Mouse (Mus musculus): ENCODE data around the gene Sf3b6. TPM values are rescaled to one million over a fixed set of nuclear protein-coding genes. Genes with fewer than 3 reads are reported as not detected.

Sf3b6 gene
- polyA plus RNA-seq, 1 experiment from 2014 or later, result 338 TPM

DNA sequence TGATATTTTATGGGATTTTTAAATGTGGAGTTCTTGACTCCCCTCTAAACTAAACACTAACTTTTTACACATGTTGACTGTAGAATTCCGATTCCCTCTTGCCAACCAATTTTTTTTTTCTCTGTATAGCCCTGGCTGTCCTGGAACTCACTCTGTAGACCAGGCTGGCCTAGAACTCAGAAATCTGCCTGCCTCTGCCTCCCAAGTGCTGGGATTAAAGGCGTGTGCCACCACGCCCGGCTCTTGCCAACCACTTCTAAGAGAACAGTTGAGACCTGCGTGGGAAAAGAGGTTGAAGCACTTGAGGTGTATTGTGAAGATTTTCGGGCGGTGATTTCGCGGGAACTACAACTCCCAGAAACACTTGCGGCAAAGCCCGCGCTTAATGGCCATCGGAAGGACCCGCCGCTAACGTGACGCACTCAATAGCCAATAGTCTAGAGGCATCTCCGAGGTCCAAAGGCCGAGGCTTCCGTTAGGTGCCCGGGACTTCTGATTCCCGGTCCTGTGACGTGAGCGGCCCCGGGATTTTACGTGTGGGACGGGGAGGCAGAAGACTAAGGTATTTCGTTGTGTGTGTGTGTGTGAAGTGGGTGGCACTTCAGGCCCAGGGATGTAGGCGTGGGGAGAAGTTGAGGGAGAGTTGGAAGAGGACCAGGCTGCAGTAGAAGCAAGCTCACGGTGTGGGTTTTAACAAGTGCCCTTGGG is 25.7 kb downstream of the Sf3b6 start, which contains the start of gene Wdcp:
Gene Wdcp (plus strand): TSS at position 414 of the 708 bp plus-strand sequence.
- ATAC-seq (ENCODE audit: low FRiP score, low read depth), result peak; percentile 93
- WGBS, result under 1% methylated on average over 30 of the region's 30 CpGs
- peaks cover 11% of the 10 kb centered on the region for H3K4me1 ChIP-seq
- peak within 1 kb of the TSS; percentile 37 for H3K27ac ChIP-seq
- H3K4me2 ChIP-seq (replicated peaks), result peak within 1 kb of the TSS; percentile 81
- peak within 1 kb of the TSS; percentile 67 for H3K4me3 ChIP-seq
- H3K27me3 ChIP-seq (replicated peaks), result 0 out of 2 replicates have a peak, but pooled peaks cover 20% of the 10 kb centered on the region
- H3K9ac ChIP-seq, result peak within 1 kb of the TSS; percentile 53
- H3K36me3 ChIP-seq, result no peaks in the 10 kb centered on the region
- H3K9me3 ChIP-seq, result no peaks in the 10 kb centered on the region

DNA sequence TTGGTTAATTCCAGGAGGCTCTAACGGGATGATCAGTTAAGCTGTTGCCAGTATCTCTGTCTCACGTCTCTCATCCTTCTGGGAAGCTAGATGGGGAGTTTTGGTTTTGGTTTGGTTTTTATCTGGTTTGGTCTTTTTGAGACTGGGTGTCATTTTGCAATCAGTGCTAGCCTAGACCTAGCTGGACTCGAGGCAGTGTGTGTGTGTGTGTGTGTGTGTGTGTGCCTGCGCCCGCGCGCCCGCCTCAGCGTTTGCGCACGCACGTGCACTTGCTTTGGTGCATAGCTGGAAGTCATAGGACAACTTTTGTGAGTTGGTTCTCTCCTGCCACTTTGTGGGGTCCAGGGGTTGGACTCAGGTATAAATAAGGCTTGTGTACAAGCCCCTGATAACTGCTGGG is 26.4 kb downstream of the Sf3b6 start:
- peak; percentile 44; the same call in 1 of the 2 replicates for ATAC-seq (ENCODE audit: low FRiP score, low read depth)
- peak overlapping the region; percentile 67 for H3K4me3 ChIP-seq
- H3K4me2 ChIP-seq (replicated peaks), result peak overlapping the region; percentile 81
- H3K27me3 ChIP-seq (replicated peaks), result 0 out of 2 replicates have a peak, but pooled peaks cover 20% of the 10 kb centered on the region
- no peak overlapping the region for H3K27ac ChIP-seq
- no peaks in the 10 kb centered on the region for H3K36me3 ChIP-seq
- H3K9me3 ChIP-seq, result no peaks in the 10 kb centered on the region
- H3K4me1 ChIP-seq, result peaks cover 11% of the 10 kb centered on the region
- peak overlapping the region; percentile 53 for H3K9ac ChIP-seq
- under 1% methylated on average over 12 of the region's 12 CpGs for WGBS

DNA sequence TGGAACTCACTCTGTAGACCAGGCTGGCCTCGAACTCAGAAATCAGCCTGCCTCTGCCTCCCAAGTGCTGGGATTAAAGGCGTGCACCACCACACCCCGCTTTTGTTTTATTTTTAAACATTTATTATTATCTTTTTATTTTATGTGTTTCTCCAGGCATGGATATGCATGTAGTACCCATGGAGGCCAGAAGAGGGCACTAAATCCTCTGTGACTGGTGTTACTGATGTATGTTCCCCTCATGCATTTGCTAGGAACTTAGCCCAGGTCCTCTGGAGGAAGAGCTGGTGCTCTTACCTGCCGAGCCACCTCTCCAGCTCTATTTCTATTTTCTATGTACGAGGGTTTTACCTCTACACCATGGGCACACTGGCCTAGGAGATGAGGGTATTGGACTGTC is 38.8 kb downstream of the Sf3b6 start:
- no peaks in the 10 kb centered on the region for H3K27me3 ChIP-seq (replicated peaks)
- WGBS, result 99% methylated on average over 5 of the region's 5 CpGs
- no peak overlapping the region for H3K4me3 ChIP-seq
- no peaks in the 10 kb centered on the region for H3K9me3 ChIP-seq
- no peak overlapping the region for H3K9ac ChIP-seq
- no peak overlapping the region for H3K4me2 ChIP-seq (replicated peaks)
- H3K4me1 ChIP-seq, result peaks cover 5% of the 10 kb centered on the region
- no peak for ATAC-seq (ENCODE audit: low FRiP score, low read depth)
- no peak overlapping the region for H3K27ac ChIP-seq
- H3K36me3 ChIP-seq, result peaks cover 23% of the 10 kb centered on the region; the same call in 1 of the 2 replicates

DNA sequence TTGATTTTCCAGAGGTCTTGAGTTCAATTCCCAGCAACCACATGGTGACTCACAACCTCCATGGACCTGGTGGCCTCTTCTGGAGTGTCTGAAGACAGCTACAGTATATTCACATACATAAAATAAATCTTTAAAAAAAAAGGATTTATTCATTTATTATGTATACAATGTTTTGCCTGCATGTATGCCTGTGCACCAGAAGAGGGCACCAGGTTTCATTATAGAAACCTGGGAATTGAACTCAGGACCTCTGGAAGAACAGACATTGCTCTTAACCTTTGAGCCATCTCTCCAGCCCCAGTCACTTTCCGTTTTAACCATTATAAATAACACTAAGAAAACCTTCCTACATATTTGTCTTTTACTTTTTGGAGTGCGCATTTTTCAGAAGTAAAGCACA is 39.5 kb downstream of the Sf3b6 start:
- no peak for ATAC-seq (ENCODE audit: low FRiP score, low read depth)
- peaks cover 17% of the 10 kb centered on the region; the same call in 1 of the 2 replicates for H3K36me3 ChIP-seq
- no peak overlapping the region for H3K27ac ChIP-seq
- H3K4me2 ChIP-seq (replicated peaks), result no peak overlapping the region
- H3K9me3 ChIP-seq, result no peaks in the 10 kb centered on the region
- H3K9ac ChIP-seq, result no peak overlapping the region
- peaks cover 5% of the 10 kb centered on the region for H3K4me1 ChIP-seq
- H3K27me3 ChIP-seq (replicated peaks), result no peaks in the 10 kb centered on the region
- no peak overlapping the region for H3K4me3 ChIP-seq
- 93% methylated on average over 2 of the region's 2 CpGs for WGBS

DNA sequence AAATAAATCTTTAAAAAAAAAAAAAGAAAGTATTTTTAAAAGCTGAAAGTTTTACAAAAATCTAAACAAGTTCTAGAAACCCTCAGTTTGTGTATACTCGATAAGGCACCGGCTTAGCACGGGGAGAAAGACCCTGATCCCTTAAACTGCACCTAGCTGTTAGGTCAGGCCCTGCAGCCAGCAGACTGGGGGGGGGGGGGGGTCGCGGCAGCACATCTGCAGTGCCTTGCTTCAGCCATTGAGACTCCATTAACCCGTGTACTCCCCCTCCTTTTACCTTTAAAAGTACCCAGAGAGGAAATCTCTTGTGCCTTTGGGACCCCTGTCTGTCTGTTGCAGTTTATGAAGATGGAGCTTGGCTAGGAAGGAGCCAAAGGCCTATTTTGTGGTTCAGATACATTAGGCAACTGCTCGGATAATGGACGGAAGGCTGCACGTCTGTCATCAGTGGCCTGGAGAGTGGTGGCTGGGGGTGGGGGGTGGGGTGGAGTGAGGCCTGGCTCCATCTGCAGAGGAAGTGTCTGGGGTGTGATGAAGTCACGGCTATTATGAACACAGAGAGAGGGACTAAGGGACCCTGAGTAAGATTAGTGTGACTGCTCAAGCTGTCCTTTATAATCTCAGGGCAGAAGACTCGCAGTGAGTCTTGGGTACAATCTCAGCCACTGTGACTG is 42.0 kb downstream of the Sf3b6 start:
- peak; percentile 83 for ATAC-seq (ENCODE audit: low FRiP score, low read depth)
- H3K4me3 ChIP-seq, result no peak overlapping the region
- H3K9me3 ChIP-seq, result no peaks in the 10 kb centered on the region
- no peak overlapping the region for H3K9ac ChIP-seq
- H3K36me3 ChIP-seq, result peaks cover 6% of the 10 kb centered on the region; the same call in 1 of the 2 replicates
- no peak overlapping the region for H3K4me2 ChIP-seq (replicated peaks)
- H3K27ac ChIP-seq, result 0 out of 2 replicates have a peak overlapping the region, but pooled peaks have one; percentile 20
- 41% methylated on average over 11 of the region's 11 CpGs for WGBS
- peaks cover 10% of the 10 kb centered on the region for H3K4me1 ChIP-seq
- H3K27me3 ChIP-seq (replicated peaks), result no peaks in the 10 kb centered on the region

DNA sequence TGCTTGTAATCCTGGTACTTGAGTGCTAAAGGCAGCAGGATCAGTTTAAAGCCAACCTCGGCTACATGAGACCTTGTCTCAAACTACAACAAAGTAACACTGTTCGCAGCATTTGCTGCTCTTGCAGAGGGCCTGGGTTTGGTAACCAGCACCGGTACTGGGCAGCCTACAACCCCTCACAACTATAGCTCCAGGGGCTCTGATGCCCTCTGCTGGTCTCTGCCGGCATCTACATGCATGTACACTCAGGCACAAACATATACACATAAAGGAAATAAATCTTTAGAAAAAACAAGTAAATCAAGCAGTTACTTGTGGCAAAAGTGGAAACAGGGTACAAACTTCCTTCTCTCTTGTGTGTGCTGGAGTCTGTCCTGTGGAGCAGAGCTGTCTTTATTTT is 45.3 kb downstream of the Sf3b6 start:
- no peak for ATAC-seq (ENCODE audit: low FRiP score, low read depth)
- WGBS, result 87% methylated on average over 4 of the region's 4 CpGs
- Histone ChIP-seq H3K4me3 (no peak overlapping the region), H3K27ac (no peak overlapping the region), H3K4me2 (replicated peaks) (no peak overlapping the region), H3K9ac (no peak overlapping the region), H3K36me3 (no peaks in the 10 kb centered on the region), H3K9me3 (no peaks in the 10 kb centered on the region), H3K27me3 (replicated peaks) (no peaks in the 10 kb centered on the region), H3K4me1 (peaks cover 10% of the 10 kb centered on the region)

DNA sequence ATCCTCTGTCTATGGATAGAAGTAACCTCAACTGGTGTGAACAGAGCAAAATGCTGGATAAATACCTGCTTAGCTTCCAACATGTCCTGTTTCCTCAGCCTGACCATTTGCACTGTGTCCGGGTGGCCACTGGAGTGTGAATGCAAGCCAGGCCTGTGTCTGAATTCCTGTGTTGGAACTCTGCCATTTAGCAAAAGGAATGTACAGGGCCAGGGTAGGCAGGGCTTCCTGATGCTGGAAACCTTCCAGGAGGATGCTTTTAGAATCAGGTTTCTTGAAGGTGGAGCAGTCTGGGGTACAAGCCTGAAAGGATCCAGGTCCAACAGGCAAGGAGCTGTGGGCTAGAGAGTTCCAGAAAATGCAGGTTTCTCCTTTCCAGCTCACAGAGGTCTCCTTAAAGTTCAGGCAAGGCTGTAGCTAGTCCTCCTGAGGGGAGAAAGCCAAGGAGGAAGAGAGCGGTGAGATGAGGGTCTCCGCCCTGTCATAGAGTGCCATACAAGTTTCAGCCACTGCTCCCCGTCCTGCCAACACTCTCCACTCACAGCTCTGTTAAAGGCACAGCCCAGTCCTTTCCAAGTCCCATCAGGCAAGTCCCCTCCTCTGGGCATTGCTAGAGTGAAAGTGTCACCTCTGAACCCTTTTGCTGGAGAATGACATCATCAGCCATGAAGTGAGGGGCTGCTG is 46.5 kb downstream of the Sf3b6 start:
- ATAC-seq (ENCODE audit: low FRiP score, low read depth), result no peak
- 77% methylated on average over 4 of the region's 4 CpGs for WGBS
- H3K4me1 ChIP-seq, result peaks cover 10% of the 10 kb centered on the region
- no peak overlapping the region for H3K27ac ChIP-seq
- H3K4me3 ChIP-seq, result no peak overlapping the region
- H3K9ac ChIP-seq, result no peak overlapping the region
- no peaks in the 10 kb centered on the region for H3K9me3 ChIP-seq
- H3K36me3 ChIP-seq, result no peaks in the 10 kb centered on the region
- no peaks in the 10 kb centered on the region for H3K27me3 ChIP-seq (replicated peaks)
- no peak overlapping the region for H3K4me2 ChIP-seq (replicated peaks)

DNA sequence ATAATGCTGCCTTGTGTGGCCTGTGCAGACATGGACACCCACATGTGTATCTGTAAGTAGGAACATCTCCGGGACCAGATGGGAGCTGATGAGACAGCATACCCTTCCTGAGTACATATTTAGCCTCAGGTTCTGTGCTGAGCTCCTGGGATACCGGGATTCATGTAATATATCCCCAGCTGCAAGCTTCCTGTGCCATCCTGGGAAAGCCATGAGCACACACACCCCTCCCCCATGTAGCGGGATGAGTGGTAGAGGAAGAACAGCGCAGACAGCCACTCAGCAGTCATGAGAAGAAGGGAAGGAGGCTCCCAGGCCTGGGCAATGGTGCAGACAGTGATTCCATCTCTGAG is 47.0 kb downstream of the Sf3b6 start:
- H3K36me3 ChIP-seq, result no peaks in the 10 kb centered on the region
- no peaks in the 10 kb centered on the region for H3K9me3 ChIP-seq
- H3K4me2 ChIP-seq (replicated peaks), result no peak overlapping the region
- no peak overlapping the region for H3K27ac ChIP-seq
- H3K4me1 ChIP-seq, result peaks cover 10% of the 10 kb centered on the region
- ATAC-seq (ENCODE audit: low FRiP score, low read depth), result no peak
- H3K27me3 ChIP-seq (replicated peaks), result no peaks in the 10 kb centered on the region
- H3K4me3 ChIP-seq, result no peak overlapping the region
- no peak overlapping the region for H3K9ac ChIP-seq
- WGBS, result 82% methylated on average over 4 of the region's 4 CpGs

DNA sequence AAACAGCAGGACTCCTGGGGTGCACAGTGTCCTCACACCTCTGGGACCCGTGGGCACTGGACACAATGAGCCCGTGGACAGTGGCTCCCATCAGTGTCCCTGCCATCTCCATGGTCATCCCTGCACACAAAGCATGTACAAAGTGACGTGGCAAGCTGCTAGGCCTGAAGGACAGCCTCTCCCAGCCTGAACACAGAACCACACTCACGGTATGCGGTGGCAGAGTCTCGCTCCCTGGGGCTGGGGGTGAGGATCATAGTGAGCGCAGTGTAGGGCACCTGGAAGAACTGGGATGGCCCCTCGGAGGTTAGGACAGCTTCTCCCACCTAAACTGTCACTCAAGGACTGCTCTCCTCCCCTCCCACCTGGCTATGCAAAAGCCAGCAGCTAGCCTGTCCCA is 51.6 kb downstream of the Sf3b6 start:
- WGBS, result 85% methylated on average over 8 of the region's 8 CpGs
- peaks cover 9% of the 10 kb centered on the region for H3K27me3 ChIP-seq (replicated peaks)
- no peak overlapping the region for H3K4me2 ChIP-seq (replicated peaks)
- H3K9me3 ChIP-seq, result no peaks in the 10 kb centered on the region
- no peak overlapping the region for H3K27ac ChIP-seq
- ATAC-seq (ENCODE audit: low FRiP score, low read depth), result no peak
- no peak overlapping the region for H3K9ac ChIP-seq
- no peak overlapping the region for H3K4me3 ChIP-seq
- H3K36me3 ChIP-seq, result no peaks in the 10 kb centered on the region
- peaks cover 6% of the 10 kb centered on the region for H3K4me1 ChIP-seq

DNA sequence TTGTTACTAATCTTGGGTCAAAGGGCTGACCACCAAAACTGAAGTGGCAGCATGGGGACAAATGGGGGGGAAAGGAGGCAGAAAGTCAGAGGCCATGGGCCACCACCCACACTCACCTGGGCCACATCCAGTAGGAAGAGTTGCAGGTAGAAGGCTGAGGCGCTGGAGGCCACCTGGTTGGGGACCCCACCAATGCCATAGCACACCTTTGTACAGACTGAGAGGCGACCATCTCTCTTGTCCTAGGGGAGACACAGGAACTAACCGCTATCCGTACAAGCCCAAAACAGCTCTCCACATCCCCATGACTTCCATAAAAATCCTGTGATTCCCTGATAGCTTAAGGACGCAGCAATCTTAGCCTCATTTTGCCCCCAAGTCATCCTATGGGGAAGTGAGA is 53.9 kb downstream of the Sf3b6 start:
- no peak for ATAC-seq (ENCODE audit: low FRiP score, low read depth)
- Histone ChIP-seq H3K9me3 (no peaks in the 10 kb centered on the region), H3K27me3 (replicated peaks) (peaks cover 10% of the 10 kb centered on the region), H3K4me2 (replicated peaks) (no peak overlapping the region), H3K4me3 (no peak overlapping the region), H3K27ac (no peak overlapping the region), H3K4me1 (peaks cover 7% of the 10 kb centered on the region), H3K9ac (no peak overlapping the region), H3K36me3 (no peaks in the 10 kb centered on the region)
- WGBS, result 89% methylated on average over 5 of the region's 5 CpGs

DNA sequence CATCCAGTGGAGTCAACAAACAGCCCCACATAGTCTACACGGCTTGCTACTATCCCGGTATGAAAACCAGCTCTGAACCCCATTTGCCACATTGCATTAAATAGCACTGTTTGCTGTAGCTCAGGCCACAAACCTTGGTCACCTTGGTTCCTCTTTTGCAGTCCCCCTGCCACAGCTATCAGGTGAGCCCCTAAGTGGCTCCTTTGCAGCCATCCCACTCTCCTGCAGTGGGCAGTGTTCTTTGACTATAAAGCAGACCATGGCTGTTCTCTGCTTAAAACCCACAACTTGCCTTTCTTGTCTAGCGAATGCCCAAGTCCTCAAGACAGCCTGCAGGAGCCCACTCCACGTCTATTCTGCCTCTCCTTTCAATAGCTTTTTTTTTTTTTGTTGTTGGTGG is 54.9 kb downstream of the Sf3b6 start:
- H3K4me2 ChIP-seq (replicated peaks), result no peak overlapping the region
- WGBS, result 66% methylated on average over 4 of the region's 4 CpGs
- peaks cover 10% of the 10 kb centered on the region for H3K27me3 ChIP-seq (replicated peaks)
- no peak overlapping the region for H3K4me3 ChIP-seq
- H3K4me1 ChIP-seq, result peaks cover 7% of the 10 kb centered on the region
- no peaks in the 10 kb centered on the region for H3K9me3 ChIP-seq
- no peak overlapping the region for H3K27ac ChIP-seq
- H3K36me3 ChIP-seq, result no peaks in the 10 kb centered on the region
- H3K9ac ChIP-seq, result no peak overlapping the region
- ATAC-seq (ENCODE audit: low FRiP score, low read depth), result no peak

DNA sequence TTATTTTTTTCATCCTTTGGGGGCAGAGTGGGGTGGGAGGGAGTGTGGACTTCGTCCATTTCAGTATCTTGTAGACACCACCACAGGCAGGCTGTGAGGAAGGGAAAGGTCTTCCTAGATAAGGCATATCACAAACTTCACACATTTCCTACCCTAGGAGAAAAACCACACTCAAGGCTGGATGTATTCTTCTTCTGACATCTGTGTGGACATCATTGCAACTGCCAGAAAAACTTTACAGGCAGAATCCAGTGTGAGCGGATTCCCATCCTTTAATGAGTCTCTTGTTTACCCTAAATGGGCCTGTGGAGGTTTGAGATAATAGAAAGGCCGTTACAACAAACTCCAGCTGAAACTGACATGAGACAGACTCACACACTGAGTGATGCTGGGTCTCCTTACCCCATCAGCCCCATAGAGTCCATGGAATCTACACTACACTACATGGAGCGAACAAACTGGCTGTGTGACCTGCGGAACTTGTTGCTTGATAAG is 55.7 kb downstream of the Sf3b6 start:
- H3K4me1 ChIP-seq, result peaks cover 7% of the 10 kb centered on the region
- H3K9ac ChIP-seq, result no peak overlapping the region
- no peak overlapping the region for H3K4me3 ChIP-seq
- ATAC-seq (ENCODE audit: low FRiP score, low read depth), result no peak
- no peak overlapping the region for H3K27ac ChIP-seq
- H3K9me3 ChIP-seq, result no peaks in the 10 kb centered on the region
- H3K27me3 ChIP-seq (replicated peaks), result peaks cover 10% of the 10 kb centered on the region
- H3K36me3 ChIP-seq, result no peaks in the 10 kb centered on the region
- H3K4me2 ChIP-seq (replicated peaks), result no peak overlapping the region
- WGBS, result 75% methylated on average over 5 of the region's 5 CpGs

All from neural tube, embryonic 12.5 days (tissue).